Mouse (Mus musculus) limb, embryonic 11.5 days (tissue): ENCODE measurements around the gene Zdhhc20. TPM values are rescaled to one million over a fixed set of nuclear protein-coding genes. Genes with fewer than 3 reads are reported as not detected.

Source experiments
- ATAC-seq: fragments of 200-750 bp; cut with Nextera tagmentation; 2 replicates; pipeline ENCODE4 v1.8.0; 2017; ENCODE audit warnings: low read depth; ENCODE audit not compliant: insufficient number of reproducible peaks, low FRiP score, low TSS enrichment
- DNase-seq: peaks from one replicate; pipeline ENCODE4 v3.0.0-alpha.2; 2015; ENCODE audit warnings: low spot score
- H3K27ac ChIP-seq: fragments of 300-500 bp; sonication (generic); replicated peaks from 2 replicates; pipeline ENCODE4 v1.5.1; 2014; ENCODE audit warnings: low read depth, mild to moderate bottlenecking, low read length
- H3K27me3 ChIP-seq: fragments of 300-500 bp; sonication (generic); 2 replicates; pipeline ENCODE4 v1.6.1; 2014; ENCODE audit warnings: mild to moderate bottlenecking, low read length, mixed read lengths; ENCODE audit not compliant: control insufficient read depth, insufficient read depth
- H3K36me3 ChIP-seq: fragments of 300-500 bp; sonication (generic); 2 replicates; pipeline ENCODE4 v1.6.1; 2014; ENCODE audit warnings: mild to moderate bottlenecking, low read length, moderate library complexity, mixed read lengths; ENCODE audit not compliant: control insufficient read depth, insufficient read depth
- H3K4me1 ChIP-seq: fragments of 300-500 bp; sonication (generic); 2 replicates; pipeline ENCODE4 v1.6.1; 2014; ENCODE audit warnings: low read length, mixed read lengths; ENCODE audit not compliant: control insufficient read depth, insufficient read depth
- H3K4me2 ChIP-seq: fragments of 300-500 bp; sonication (generic); 2 replicates; pipeline ENCODE4 v1.6.1; 2014; ENCODE audit warnings: low read depth, mild to moderate bottlenecking, moderate library complexity; ENCODE audit not compliant: severe bottlenecking
- H3K4me3 ChIP-seq: fragments of 300-500 bp; sonication (generic); 2 replicates; pipeline ENCODE4 v1.5.1; 2014; ENCODE audit warnings: low read depth, low read length
- H3K9ac ChIP-seq: fragments of 300-500 bp; sonication (generic); 2 replicates; pipeline ENCODE4 v1.6.1; 2014; ENCODE audit warnings: mild to moderate bottlenecking, low read length
- H3K9me3 ChIP-seq: fragments of 300-500 bp; sonication (generic); 2 replicates; pipeline ENCODE4 v1.6.1; 2016; ENCODE audit warnings: low read length; ENCODE audit not compliant: control insufficient read depth
- WGBS: fragments of 180-500 bp; shearing (Covaris S2); extraction: QIAGEN DNeasy Blood & Tissue Kit; methylation state at CpG from one replicate; pipeline ENCODE4 v1.1.7; 2014; 5-methylcytosine and 5-hydroxymethylcytosine counted together
- polyA plus RNA-seq: library from polyadenylated mRNA; unstranded; fragments of >200 nt; fragmentation: Nextera tagmentation; extraction: Ambion mirVana; gene quantifications from 2 replicates; pipeline ENCODE4 v1.2.1, GENCODE M21; 2014

Gene Zdhhc20
- polyA plus RNA-seq, 1 experiment from 2014 or later, result 63.5 TPM

- no peak overlapping the region for H3K4me2 ChIP-seq
- ATAC-seq (no peak), DNase-seq (no peak)
- no peaks in the 10 kb centered on the region for H3K27me3 ChIP-seq
- no peak overlapping the region for H3K9ac ChIP-seq
- no peak overlapping the region for H3K27ac ChIP-seq
- H3K36me3 ChIP-seq, result no peaks in the 10 kb centered on the region
- 81% methylated on average over 4 of the region's 4 CpGs for WGBS
- H3K4me1 ChIP-seq, result no peaks in the 10 kb centered on the region
- H3K4me3 ChIP-seq, result no peak overlapping the region
- H3K9me3 ChIP-seq, result no peaks in the 10 kb centered on the region
These were observed 7.4 kb downstream of the Zdhhc20 start for GRCm38 (mm10) chr14:57882720-57883119.

DNA sequence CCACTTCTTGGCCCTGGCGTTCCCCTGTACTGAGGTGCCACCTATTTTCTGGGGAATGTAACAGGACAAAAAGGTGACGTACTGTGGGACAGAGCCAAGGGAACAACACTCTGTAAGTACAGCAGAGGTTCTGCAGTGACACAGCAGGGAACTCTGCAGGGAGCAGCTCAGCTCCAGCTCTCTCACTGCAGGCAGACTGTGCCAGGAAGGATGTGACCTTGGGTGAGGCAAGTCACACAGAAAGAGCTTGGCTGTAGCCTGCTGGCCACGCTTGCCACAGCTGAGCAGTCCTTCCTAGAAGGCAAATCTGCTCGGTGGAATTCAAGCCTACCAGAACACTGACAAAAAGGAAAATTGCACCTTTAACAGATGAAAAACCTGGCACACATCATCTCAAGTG, 8.3 kb downstream of the Zdhhc20 start:
- H3K4me2 ChIP-seq, result no peak overlapping the region
- 67% methylated on average over 4 of the region's 4 CpGs for WGBS
- no peak overlapping the region for H3K27ac ChIP-seq
- no peaks in the 10 kb centered on the region for H3K4me1 ChIP-seq
- ATAC-seq (no peak), DNase-seq (no peak)
- H3K4me3 ChIP-seq, result no peak overlapping the region
- no peak overlapping the region for H3K9ac ChIP-seq
- no peaks in the 10 kb centered on the region for H3K9me3 ChIP-seq
- no peaks in the 10 kb centered on the region for H3K27me3 ChIP-seq
- no peaks in the 10 kb centered on the region for H3K36me3 ChIP-seq

GRCm38 (mm10) chr14:57881074-57881473, 9.0 kb downstream of the Zdhhc20 start:
- Histone ChIP-seq H3K4me3 (no peak overlapping the region), H3K36me3 (no peaks in the 10 kb centered on the region), H3K4me1 (no peaks in the 10 kb centered on the region), H3K27ac (no peak overlapping the region), H3K9ac (no peak overlapping the region), H3K4me2 (no peak overlapping the region), H3K9me3 (no peaks in the 10 kb centered on the region), H3K27me3 (no peaks in the 10 kb centered on the region)
- DNase-seq (no peak), ATAC-seq (no peak)

- Histone ChIP-seq H3K4me2 (no peak overlapping the region), H3K27ac (no peak overlapping the region), H3K9me3 (no peaks in the 10 kb centered on the region), H3K4me1 (no peaks in the 10 kb centered on the region), H3K9ac (no peak overlapping the region), H3K4me3 (no peak overlapping the region), H3K36me3 (no peaks in the 10 kb centered on the region; the same call in 1 of the 2 replicates), H3K27me3 (no peaks in the 10 kb centered on the region)
- WGBS, result 96% methylated on average over 9 of the region's 9 CpGs
- DNase-seq, result no peak
- ATAC-seq, result no peak
These were observed 12.2 kb downstream of the Zdhhc20 start for GRCm38 (mm10) chr14:57877921-57878320.

- no peaks in the 10 kb centered on the region for H3K4me1 ChIP-seq
- WGBS, result 92% methylated on average over 3 of the region's 3 CpGs
- H3K9ac ChIP-seq, result no peak overlapping the region
- DNase-seq (no peak), ATAC-seq (no peak)
- H3K27ac ChIP-seq, result no peak overlapping the region
- no peak overlapping the region for H3K4me3 ChIP-seq
- no peaks in the 10 kb centered on the region for H3K27me3 ChIP-seq
- no peak overlapping the region for H3K4me2 ChIP-seq
- H3K36me3 ChIP-seq, result peaks cover 5% of the 10 kb centered on the region; the same call in 1 of the 2 replicates
- no peaks in the 10 kb centered on the region for H3K9me3 ChIP-seq
These were observed 23.3 kb downstream of the Zdhhc20 start for GRCm38 (mm10) chr14:57866676-57867276.

GRCm38 (mm10) chr14:57865256-57865655, 24.8 kb downstream of the Zdhhc20 start:
- Histone ChIP-seq H3K4me1 (no peaks in the 10 kb centered on the region), H3K27ac (no peak overlapping the region), H3K27me3 (no peaks in the 10 kb centered on the region), H3K9ac (no peak overlapping the region), H3K36me3 (peaks cover 5% of the 10 kb centered on the region; the same call in 1 of the 2 replicates), H3K4me3 (no peak overlapping the region), H3K4me2 (no peak overlapping the region), H3K9me3 (no peaks in the 10 kb centered on the region)
- DNase-seq (no peak), ATAC-seq (no peak)
- 93% methylated on average over 3 of the region's 3 CpGs for WGBS

DNA sequence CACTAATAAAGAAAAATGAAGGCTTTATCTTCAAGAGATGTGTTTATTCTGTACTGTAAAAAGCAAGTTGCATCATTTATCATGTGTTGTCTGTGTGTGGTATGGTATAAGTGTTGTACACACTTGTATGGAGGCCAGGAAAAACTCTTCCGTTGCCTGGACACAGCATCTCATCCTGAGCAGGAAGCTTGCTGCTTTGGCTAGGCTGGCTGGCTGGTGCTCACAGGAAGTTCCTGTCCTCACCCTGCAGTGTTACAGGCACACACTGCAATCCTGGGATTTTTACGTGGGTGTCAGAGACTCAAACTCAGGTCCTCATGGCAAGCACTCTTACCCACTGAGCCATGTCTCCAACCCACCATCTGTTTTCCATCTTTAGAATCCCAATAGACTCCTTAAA, 26.9 kb downstream of the Zdhhc20 start:
- H3K4me1 ChIP-seq, result no peaks in the 10 kb centered on the region
- no peaks in the 10 kb centered on the region for H3K27me3 ChIP-seq
- no peak overlapping the region for H3K27ac ChIP-seq
- 64% methylated on average over 2 of the region's 2 CpGs for WGBS
- no peak overlapping the region for H3K4me3 ChIP-seq
- ATAC-seq, result no peak
- no peak overlapping the region for H3K9ac ChIP-seq
- H3K9me3 ChIP-seq, result no peaks in the 10 kb centered on the region
- no peak for DNase-seq
- no peak overlapping the region for H3K4me2 ChIP-seq
- peaks cover 5% of the 10 kb centered on the region; the same call in 1 of the 2 replicates for H3K36me3 ChIP-seq

- no peak for DNase-seq
- Histone ChIP-seq H3K27me3 (no peaks in the 10 kb centered on the region), H3K9me3 (no peaks in the 10 kb centered on the region), H3K27ac (no peak overlapping the region), H3K4me2 (no peak overlapping the region), H3K4me1 (no peaks in the 10 kb centered on the region), H3K9ac (no peak overlapping the region), H3K4me3 (no peak overlapping the region), H3K36me3 (peaks cover 5% of the 10 kb centered on the region; the same call in 1 of the 2 replicates)
- no peak for ATAC-seq
- WGBS, result 87% methylated on average over 4 of the region's 4 CpGs
These were observed 28.1 kb downstream of the Zdhhc20 start for GRCm38 (mm10) chr14:57861987-57862412.

DNA sequence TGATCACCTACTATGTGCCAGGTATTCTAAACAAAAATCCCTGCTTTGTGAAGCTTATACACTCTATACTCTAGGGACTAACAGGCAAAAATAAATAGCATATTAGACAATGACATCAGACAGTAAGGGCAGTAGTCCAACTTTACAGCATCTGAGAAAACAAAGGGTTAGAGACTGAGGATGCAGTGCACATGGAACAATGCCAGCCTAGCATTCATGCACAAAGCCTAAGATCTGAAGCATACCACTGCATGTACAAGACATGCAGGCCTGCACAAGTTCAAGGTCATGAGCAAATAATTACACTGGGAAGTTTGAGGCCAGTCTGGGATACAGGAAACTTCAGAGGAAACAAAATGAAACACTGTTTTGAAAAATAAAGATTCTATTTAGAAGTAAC, 30.6 kb downstream of the Zdhhc20 start:
- Histone ChIP-seq H3K9me3 (no peaks in the 10 kb centered on the region), H3K4me1 (no peaks in the 10 kb centered on the region), H3K27me3 (no peaks in the 10 kb centered on the region), H3K27ac (no peak overlapping the region), H3K36me3 (peaks cover 2% of the 10 kb centered on the region; the same call in 1 of the 2 replicates), H3K4me2 (no peak overlapping the region), H3K4me3 (no peak overlapping the region), H3K9ac (no peak overlapping the region)
- DNase-seq (no peak), ATAC-seq (no peak)
